Mouse (Mus musculus): ENCODE measurements around the gene Trpm4. TPM values are rescaled to one million over a fixed set of nuclear protein-coding genes. Genes with fewer than 3 reads are reported as not detected.

The Trpm4 gene
- polyA plus RNA-seq, 1 experiment from 2014 or later: 6.8 TPM

Other genes with a start within 250 kb of the Trpm4 start
- gene Rcn3, start 241.6 kb downstream of the Trpm4 start, polyA plus RNA-seq (2014; fragmentation: Nextera tagmentation; extraction: Ambion mirVana): 110 and 118 TPM in 2 replicates
- gene Fcgrt, start 229.9 kb downstream of the Trpm4 start, polyA plus RNA-seq (2014; fragmentation: Nextera tagmentation; extraction: Ambion mirVana): 7.1 and 7.3 TPM in 2 replicates
- 1,418 and 1,481 TPM in 2 replicates for gene Rps11, start 209.3 kb downstream of the Trpm4 start, polyA plus RNA-seq (2014; fragmentation: Nextera tagmentation; extraction: Ambion mirVana)
- 1,136 and 1,164 TPM in 2 replicates for gene Rpl13a, start 205.0 kb downstream of the Trpm4 start, polyA plus RNA-seq (2014; fragmentation: Nextera tagmentation; extraction: Ambion mirVana)
- 0.45 and 0.55 TPM in 2 replicates for gene Gm45713, start 197.5 kb downstream of the Trpm4 start, polyA plus RNA-seq (2014; fragmentation: Nextera tagmentation; extraction: Ambion mirVana)
- 1.2 and 1.8 TPM in 2 replicates for gene Flt3l, start 197.3 kb downstream of the Trpm4 start, polyA plus RNA-seq (2014; fragmentation: Nextera tagmentation; extraction: Ambion mirVana)
- gene Pih1d1, start 179.5 kb downstream of the Trpm4 start, polyA plus RNA-seq (2014; fragmentation: Nextera tagmentation; extraction: Ambion mirVana): 95.9 and 110 TPM in 2 replicates
- 44.0 and 44.1 TPM in 2 replicates for gene Aldh16a1, start 179.2 kb downstream of the Trpm4 start, polyA plus RNA-seq (2014; fragmentation: Nextera tagmentation; extraction: Ambion mirVana)
- gene Slc17a7, start 169.8 kb downstream of the Trpm4 start, polyA plus RNA-seq (2014; fragmentation: Nextera tagmentation; extraction: Ambion mirVana): 3.6 and 4.6 TPM in 2 replicates
- 0.13 and 0.33 TPM in 2 replicates for gene Gfy, start 154.2 kb downstream of the Trpm4 start, polyA plus RNA-seq (2014; fragmentation: Nextera tagmentation; extraction: Ambion mirVana)
- not detected in 2 replicates for gene Pth2, start 152.8 kb downstream of the Trpm4 start, polyA plus RNA-seq (2014; fragmentation: Nextera tagmentation; extraction: Ambion mirVana)
- gene Ccdc155, start 128.9 kb downstream of the Trpm4 start, polyA plus RNA-seq (2014; fragmentation: Nextera tagmentation; extraction: Ambion mirVana): 0.83 and 0.90 TPM in 2 replicates
- gene Dkkl1, start 121.6 kb downstream of the Trpm4 start, polyA plus RNA-seq (2014; fragmentation: Nextera tagmentation; extraction: Ambion mirVana): 0.48 TPM in 1 of 2 replicates, not detected in the other
- gene Tead2, start 118.0 kb downstream of the Trpm4 start, polyA plus RNA-seq (2014; fragmentation: Nextera tagmentation; extraction: Ambion mirVana): 297 and 318 TPM in 2 replicates
- 0.60 and 1.1 TPM in 2 replicates for gene Cd37, start 94.7 kb downstream of the Trpm4 start, polyA plus RNA-seq (2014; fragmentation: Nextera tagmentation; extraction: Ambion mirVana)
- 0.36 TPM in 1 of 2 replicates, not detected in the other for gene Slc6a16, start 92.7 kb downstream of the Trpm4 start, polyA plus RNA-seq (2014; fragmentation: Nextera tagmentation; extraction: Ambion mirVana)
- not detected in 2 replicates for gene Slc6a21, start 56.3 kb downstream of the Trpm4 start, polyA plus RNA-seq (2014; fragmentation: Nextera tagmentation; extraction: Ambion mirVana)
- gene Hrc, start 1.5 kb upstream of the Trpm4 start, polyA plus RNA-seq (2014; fragmentation: Nextera tagmentation; extraction: Ambion mirVana): not detected in 2 replicates
- 11.6 and 13.0 TPM in 2 replicates for gene Ppfia3, start 33.2 kb upstream of the Trpm4 start, polyA plus RNA-seq (2014; fragmentation: Nextera tagmentation; extraction: Ambion mirVana)
- 0.48 and 1.5 TPM in 2 replicates for gene Lin7b, start 36.8 kb upstream of the Trpm4 start, polyA plus RNA-seq (2014; fragmentation: Nextera tagmentation; extraction: Ambion mirVana)
- gene Snrnp70, start 62.0 kb upstream of the Trpm4 start, polyA plus RNA-seq (2014; fragmentation: Nextera tagmentation; extraction: Ambion mirVana): 79.8 and 87.9 TPM in 2 replicates
- gene Kcna7, start 71.9 kb upstream of the Trpm4 start, polyA plus RNA-seq (2014; fragmentation: Nextera tagmentation; extraction: Ambion mirVana): not detected in 2 replicates
- gene Ntf5, start 79.9 kb upstream of the Trpm4 start, polyA plus RNA-seq (2014; fragmentation: Nextera tagmentation; extraction: Ambion mirVana): 0.33 and 0.67 TPM in 2 replicates
- not detected in 2 replicates for gene Lhb, start 87.0 kb upstream of the Trpm4 start, polyA plus RNA-seq (2014; fragmentation: Nextera tagmentation; extraction: Ambion mirVana)
- 37.0 and 37.6 TPM in 2 replicates for gene Gys1, start 101.1 kb upstream of the Trpm4 start, polyA plus RNA-seq (2014; fragmentation: Nextera tagmentation; extraction: Ambion mirVana)
- 175 and 183 TPM in 2 replicates for gene Ruvbl2, start 104.3 kb upstream of the Trpm4 start, polyA plus RNA-seq (2014; fragmentation: Nextera tagmentation; extraction: Ambion mirVana)
- 4,947 and 5,145 TPM in 2 replicates for gene Ftl1, start 126.1 kb upstream of the Trpm4 start, polyA plus RNA-seq (2014; fragmentation: Nextera tagmentation; extraction: Ambion mirVana)
- gene Bax, start 133.1 kb upstream of the Trpm4 start, polyA plus RNA-seq (2014; fragmentation: Nextera tagmentation; extraction: Ambion mirVana): 192 and 202 TPM in 2 replicates
- gene Tulp2, start 148.1 kb upstream of the Trpm4 start, polyA plus RNA-seq (2014; fragmentation: Nextera tagmentation; extraction: Ambion mirVana): 0.13 and 0.29 TPM in 2 replicates
- gene Gm45808, start 153.0 kb upstream of the Trpm4 start, polyA plus RNA-seq (2014; fragmentation: Nextera tagmentation; extraction: Ambion mirVana): not detected in 2 replicates
- 4.3 and 4.6 TPM in 2 replicates for gene Dhdh, start 155.0 kb upstream of the Trpm4 start, polyA plus RNA-seq (2014; fragmentation: Nextera tagmentation; extraction: Ambion mirVana)
- gene Nucb1, start 176.6 kb upstream of the Trpm4 start, polyA plus RNA-seq (2014; fragmentation: Nextera tagmentation; extraction: Ambion mirVana): 90.4 and 109 TPM in 2 replicates
- gene Ppp1r15a, start 192.5 kb upstream of the Trpm4 start, polyA plus RNA-seq (2014; fragmentation: Nextera tagmentation; extraction: Ambion mirVana): 17.4 and 17.8 TPM in 2 replicates
- gene Plekha4, start 192.6 kb upstream of the Trpm4 start, polyA plus RNA-seq (2014; fragmentation: Nextera tagmentation; extraction: Ambion mirVana): 0.80 and 1.5 TPM in 2 replicates
- gene Hsd17b14, start 221.1 kb upstream of the Trpm4 start, polyA plus RNA-seq (2014; fragmentation: Nextera tagmentation; extraction: Ambion mirVana): 0.25 and 1.2 TPM in 2 replicates
- 24.8 and 25.7 TPM in 2 replicates for gene Bcat2, start 236.4 kb upstream of the Trpm4 start, polyA plus RNA-seq (2014; fragmentation: Nextera tagmentation; extraction: Ambion mirVana)

All from forebrain, embryonic 11.5 days (tissue).